Mouse (Mus musculus): Measurements from ENCODE around the gene Hdlbp.

The Hdlbp gene

GRCm38 (mm10) chr1:93445111-93445821 is 33.3 kb downstream of the Hdlbp start:
- peak; percentile 21 for DNase-seq (ENCODE audit: low spot score)

GRCm38 (mm10) chr1:93444405-93445110 is 34.1 kb downstream of the Hdlbp start:
- no peak for DNase-seq (ENCODE audit: low spot score)

GRCm38 (mm10) chr1:93439321-93439720 is 39.3 kb downstream of the Hdlbp start:
- DNase-seq (ENCODE audit: low spot score) = no peak

GRCm38 (mm10) chr1:93432087-93432486 is 46.5 kb downstream of the Hdlbp start:
- no peak for DNase-seq (ENCODE audit: low spot score)

GRCm38 (mm10) chr1:93403403-93403802 is 75.2 kb downstream of the Hdlbp start:
- no peak for DNase-seq (ENCODE audit: low spot score)

- no peak for DNase-seq (ENCODE audit: low spot score)
These were observed 77.2 kb downstream of the Hdlbp start for GRCm38 (mm10) chr1:93401191-93402052.

- DNase-seq (ENCODE audit: low spot score) = no peak
These were observed 89.7 kb downstream of the Hdlbp start for GRCm38 (mm10) chr1:93388906-93389305.

- no peak for DNase-seq (ENCODE audit: low spot score)
These were observed 91.4 kb downstream of the Hdlbp start for GRCm38 (mm10) chr1:93387198-93387597.

- DNase-seq (ENCODE audit: low spot score) = no peak
These were observed 99.5 kb downstream of the Hdlbp start for GRCm38 (mm10) chr1:93379117-93379516.

GRCm38 (mm10) chr1:93377307-93377706 is 101.3 kb downstream of the Hdlbp start:
- no peak for DNase-seq (ENCODE audit: low spot score)

- DNase-seq (ENCODE audit: low spot score) = no peak
These were observed 105.0 kb downstream of the Hdlbp start, which contains the start of gene Ano7 for GRCm38 (mm10) chr1:93373665-93374064. Gene Ano7, plus strand, starts transcription at chr1:93373930.

GRCm38 (mm10) chr1:93365641-93366040 is 113.0 kb downstream of the Hdlbp start:
- no peak for DNase-seq (ENCODE audit: low spot score)

GRCm38 (mm10) chr1:93362661-93363060 is 116.0 kb downstream of the Hdlbp start:
- no peak for DNase-seq (ENCODE audit: low spot score)

Measured in layer of hippocampus, adult 9-10 months (tissue).